Mouse (Mus musculus) frontal cortex, postnatal 14 days (tissue): ENCODE measurements around the gene Efcc1.

Experiments used
- DNase-seq, 2 experiments: peaks; one replicate each; pipeline ENCODE4 v3.0.0; 2022; ENCODE audit warnings: low spot score in 2 of 2

Gene Efcc1

GRCm38 (mm10) chr6:87778294-87779173 is 47.9 kb downstream of the Efcc1 start:
- DNase-seq = no peak

DNA sequence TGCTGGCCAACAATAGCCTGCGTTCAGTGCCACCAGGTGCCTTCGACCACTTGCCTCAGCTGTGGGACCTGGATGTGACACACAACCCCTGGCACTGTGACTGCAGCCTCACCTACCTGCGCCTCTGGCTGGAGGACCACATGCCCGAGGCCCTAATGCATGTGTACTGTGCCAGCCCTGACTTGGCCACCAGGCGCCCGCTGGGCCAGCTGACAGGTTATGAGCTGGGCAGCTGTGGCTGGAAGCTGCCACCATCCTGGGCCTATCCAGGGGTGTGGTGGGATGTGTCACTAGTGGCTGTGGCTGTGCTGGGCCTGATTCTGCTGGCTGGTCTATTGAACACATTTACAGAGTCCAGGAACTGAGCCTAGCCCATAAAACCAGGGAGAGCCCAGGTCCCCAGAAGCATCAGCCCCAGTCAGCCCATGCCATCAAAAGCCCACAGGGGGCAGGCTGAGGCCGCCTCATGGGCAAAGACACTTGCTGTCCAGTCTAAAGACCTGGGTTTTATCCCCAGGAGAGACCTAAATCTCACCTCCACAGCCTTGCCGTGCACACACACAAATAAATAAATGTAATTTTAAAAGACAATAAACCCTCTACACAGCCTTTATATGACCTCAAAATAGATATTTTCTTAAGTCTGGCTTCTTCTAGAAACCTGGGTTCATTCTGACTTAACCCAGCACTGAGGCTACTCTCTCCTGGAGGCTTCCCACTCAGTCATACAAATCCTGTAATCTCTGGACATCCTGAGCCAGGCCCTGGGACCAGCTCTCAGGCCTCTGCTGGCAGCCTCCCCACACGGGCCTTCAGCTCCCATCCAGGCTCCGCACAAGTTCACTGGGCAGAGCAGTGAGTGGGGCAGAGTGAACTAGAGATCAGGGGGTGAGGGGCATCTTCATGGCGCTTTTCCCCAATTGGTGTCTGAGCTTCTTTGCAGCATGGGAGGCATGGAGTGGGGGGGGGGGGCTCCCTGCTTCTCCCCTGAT is 48.8 kb downstream of the Efcc1 start:
- DNase-seq = no peak

GRCm38 (mm10) chr6:87780546-87781301 is 50.1 kb downstream of the Efcc1 start:
- no peak for DNase-seq

GRCm38 (mm10) chr6:87784033-87784432 is 53.4 kb downstream of the Efcc1 start:
- no peak for DNase-seq

GRCm38 (mm10) chr6:87786621-87787020 is 56.0 kb downstream of the Efcc1 start:
- no peak for DNase-seq

DNA sequence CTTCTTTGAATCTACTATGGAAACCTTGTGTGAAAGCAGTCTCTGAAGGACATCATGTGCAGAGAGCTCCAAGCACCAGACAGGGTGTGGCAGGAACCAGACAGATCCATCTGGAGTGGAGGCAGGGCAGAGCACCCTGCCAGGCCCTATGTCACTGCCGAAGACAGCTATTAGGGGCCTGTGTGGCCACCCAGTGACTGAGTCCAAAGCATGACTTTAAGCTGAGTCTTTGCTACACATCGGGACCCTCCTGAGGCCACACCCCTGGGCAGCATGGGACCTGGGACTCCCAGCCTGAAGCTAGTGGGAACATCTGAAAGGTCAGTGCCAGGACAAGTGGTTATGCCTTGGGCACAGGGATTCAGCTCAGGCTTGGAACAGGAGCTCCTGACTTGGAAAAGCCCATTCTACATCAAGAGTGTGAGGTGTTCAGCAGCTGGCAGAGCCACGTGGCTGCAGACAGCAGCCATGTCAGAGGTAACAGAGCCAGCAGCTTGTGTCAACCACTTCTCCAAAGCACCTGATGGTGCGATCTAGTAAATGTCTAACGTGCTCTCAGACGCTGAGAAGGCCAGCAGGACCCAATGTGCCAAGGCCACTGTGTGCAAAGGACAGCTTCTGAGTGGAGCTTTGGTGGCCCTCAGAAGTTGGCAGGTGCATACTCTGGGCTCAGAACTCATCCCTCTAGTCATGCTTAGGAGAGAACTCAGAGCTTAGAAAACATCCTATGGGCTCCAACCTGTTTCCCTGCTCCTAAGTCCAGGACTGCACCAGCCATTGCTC is 56.6 kb downstream of the Efcc1 start:
- DNase-seq = no peak

DNA sequence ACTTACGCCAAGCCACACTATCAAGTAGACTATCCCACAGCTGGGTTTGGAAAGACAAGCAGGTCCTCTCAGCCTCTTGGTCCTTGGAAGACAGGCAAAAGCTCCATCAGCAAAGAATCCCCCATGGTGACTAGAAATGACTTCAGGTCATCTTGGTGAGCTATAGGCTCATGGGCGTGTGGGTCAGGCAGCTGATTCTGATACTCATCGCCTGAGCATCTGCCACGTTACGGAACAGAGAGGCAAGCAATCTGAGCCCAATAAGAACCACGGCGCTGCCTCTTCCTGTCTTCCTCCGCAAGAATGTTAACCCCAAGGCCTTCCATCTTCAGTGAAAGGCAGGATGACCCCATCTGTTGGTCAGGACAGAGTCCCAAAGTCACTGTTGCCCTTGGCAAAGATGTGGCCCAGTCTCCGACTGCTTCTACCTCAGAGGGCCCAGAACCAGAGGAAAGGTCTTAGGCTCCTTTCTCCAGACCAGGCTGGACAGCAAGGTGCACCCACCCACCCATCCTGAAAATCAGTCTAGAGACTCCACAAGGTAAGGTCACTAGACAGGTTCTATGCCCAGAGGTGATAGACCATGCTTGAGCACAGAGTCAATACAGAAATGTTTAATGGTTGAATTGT is 57.7 kb downstream of the Efcc1 start:
- no peak for DNase-seq

- no peak for DNase-seq
Measured at GRCm38 (mm10) chr6:87788896-87789587, 58.4 kb downstream of the Efcc1 start.

DNA sequence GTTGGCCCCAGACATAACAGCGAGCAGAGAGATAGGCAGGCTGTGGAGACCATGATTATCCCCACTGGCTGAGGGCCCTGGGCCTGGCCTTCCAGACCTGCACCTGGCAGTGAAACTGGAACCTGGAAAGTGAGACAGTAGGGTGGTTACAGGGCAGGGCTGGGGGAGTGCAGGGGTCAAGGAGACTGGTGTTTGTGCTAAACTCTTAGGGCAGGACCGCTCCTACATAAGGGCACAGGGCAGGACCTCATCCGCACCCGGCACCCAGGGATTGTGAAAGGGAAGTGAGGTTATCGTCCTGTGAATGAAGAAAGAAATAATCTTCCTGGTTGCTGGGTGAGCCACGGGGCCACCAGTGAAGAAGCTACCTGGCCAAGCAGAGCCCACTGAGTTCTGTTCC is 59.1 kb downstream of the Efcc1 start:
- DNase-seq = no peak

GRCm38 (mm10) chr6:87790779-87791480 is 60.3 kb downstream of the Efcc1 start:
- no peak for DNase-seq

DNA sequence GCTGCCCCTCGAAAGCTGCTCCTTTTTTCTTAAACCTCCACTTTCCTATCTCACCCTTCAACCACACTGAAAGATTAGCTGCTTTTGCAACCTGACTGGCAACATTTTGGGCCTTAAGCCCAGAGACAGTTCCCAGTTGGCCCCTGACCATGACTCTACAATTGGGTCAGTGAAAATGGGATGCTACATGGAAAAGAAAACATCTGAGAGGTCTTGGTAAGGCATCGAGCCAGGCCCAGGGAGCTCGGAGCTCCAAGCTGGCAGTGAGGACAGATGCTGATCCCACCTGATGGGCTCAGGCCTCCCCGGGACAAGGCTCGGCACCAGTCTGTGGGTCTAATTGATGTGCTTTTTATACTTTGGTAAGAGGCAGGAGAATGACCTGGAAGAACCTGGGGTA is 61.2 kb downstream of the Efcc1 start:
- no peak for DNase-seq

DNA sequence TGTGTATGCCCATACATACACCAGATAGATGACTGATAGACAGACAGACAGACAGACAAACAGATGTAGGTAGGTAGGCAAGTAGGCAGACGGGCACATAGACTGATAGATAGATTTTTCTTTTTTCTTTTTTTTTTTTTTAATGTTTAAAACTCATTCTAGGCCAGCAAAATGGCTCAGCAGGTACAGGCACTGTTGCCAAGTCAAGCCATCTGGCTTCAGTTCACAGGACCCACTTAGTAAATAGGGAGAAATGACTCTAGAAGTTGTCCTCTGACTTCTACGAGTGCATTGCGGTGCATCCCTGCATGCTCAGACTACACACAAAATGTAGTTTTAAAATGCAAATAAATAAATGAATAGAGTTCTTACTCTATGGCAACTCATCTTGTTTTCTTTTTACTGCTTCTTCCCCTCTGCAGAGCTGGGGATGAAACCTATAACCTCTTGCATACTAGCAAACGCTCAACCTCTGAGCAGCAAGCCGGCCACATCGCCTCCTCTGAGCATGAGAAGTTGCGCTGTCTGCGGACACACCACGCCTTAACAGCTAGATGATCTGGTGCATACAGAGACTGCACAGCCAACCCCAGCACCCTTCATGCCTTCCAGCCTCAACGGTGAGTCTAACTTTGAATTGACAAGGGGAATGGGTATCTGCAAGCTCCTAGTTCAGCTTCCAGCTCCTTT is 63.3 kb downstream of the Efcc1 start:
- DNase-seq = no peak

GRCm38 (mm10) chr6:87795385-87796150 is 64.9 kb downstream of the Efcc1 start:
- DNase-seq = no peak

GRCm38 (mm10) chr6:87796251-87796880 is 65.7 kb downstream of the Efcc1 start:
- DNase-seq = no peak

DNA sequence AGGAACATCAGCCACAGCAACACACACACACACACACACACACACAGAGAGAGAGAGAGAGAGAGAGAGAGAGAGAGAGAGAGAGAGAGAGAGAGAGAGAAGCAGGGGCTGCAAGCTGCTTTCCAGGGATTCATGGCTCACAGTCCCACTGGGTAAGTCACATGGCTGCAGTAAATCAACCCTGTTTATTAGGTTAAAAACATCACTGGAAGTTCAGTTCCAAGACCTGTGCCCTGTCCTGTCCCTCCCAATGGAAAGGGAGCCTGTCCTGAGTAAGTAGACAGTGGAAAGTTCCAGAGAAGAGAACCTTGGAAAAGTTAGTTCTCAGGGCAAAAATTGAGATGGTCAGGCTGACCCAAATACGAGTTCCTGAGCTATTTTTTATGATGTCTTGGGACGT is 66.7 kb downstream of the Efcc1 start:
- DNase-seq = no peak

DNA sequence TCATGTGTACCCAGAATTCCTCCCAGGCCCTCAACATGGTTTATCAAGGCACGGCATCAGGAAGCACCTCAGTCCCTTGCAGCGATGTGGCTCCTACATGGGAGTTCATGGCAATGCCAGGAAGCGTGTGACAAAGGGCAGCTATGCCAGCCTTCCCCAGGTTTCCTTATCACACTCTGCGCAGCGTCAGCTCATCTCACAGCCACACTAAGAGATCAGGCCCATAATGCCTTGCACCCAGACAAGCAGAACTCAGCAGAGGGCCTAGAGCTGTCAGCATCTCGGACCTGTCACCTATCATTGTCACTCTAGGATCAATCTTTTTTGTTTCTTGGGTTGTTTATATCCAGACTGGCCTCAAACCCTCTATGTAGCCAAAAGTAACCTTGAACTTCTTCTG is 68.9 kb downstream of the Efcc1 start:
- DNase-seq = no peak

- no peak for DNase-seq
Measured at GRCm38 (mm10) chr6:87802462-87802861, 71.8 kb downstream of the Efcc1 start.
